Comparison of ENCODE assay signal across 8 mouse cellular contexts in genomic region chr17:56078361-56078760, GRCm38 (mm10). TPM values are rescaled to one million over a fixed set of nuclear protein-coding genes. Genes with fewer than 3 reads are reported as not detected.
DNase-seq lines count a peak whose midpoint lies in the region; ATAC-seq and TF ChIP-seq lines count a peak whose summit lies in the region.
"Not testable (repeated sequence)": the region's sequence is repeated elsewhere in the genome, so short reads cannot be mapped to it uniquely, and the experiment has no call there.

No protein-coding gene starts in this region.

- ATAC-seq in embryonic facial prominence, embryonic 14.5 days (ENCODE audit: low read depth); heart, embryonic 11.5 days (replicated peaks; ENCODE audit: insufficient number of reproducible peaks, low FRiP score, low TSS enrichment); intestine, embryonic 14.5 days (replicated peaks; ENCODE audit: low FRiP score, low TSS enrichment, low read depth): not testable (repeated sequence)

- WGBS in bone marrow, adult 2 months: 57% methylated on average over 9 of the region's 9 CpGs
- 66% methylated on average over 9 of the region's 9 CpGs for WGBS in embryonic facial prominence, embryonic 14.5 days
- WGBS in heart, embryonic 11.5 days (ENCODE audit: insufficient replicate concordance): 62% methylated on average over 9 of the region's 9 CpGs
- WGBS in intestine, embryonic 14.5 days: 66% methylated on average over 9 of the region's 9 CpGs
- WGBS in lung, adult 2 months: 62% methylated on average over 9 of the region's 9 CpGs

- not testable (repeated sequence) for TF ChIP-seq CTCF in bone marrow, adult 2 months (IDR thresholded peaks at IDR 0.05; ENCODE audit: control insufficient read depth, insufficient read depth, low read length); lung, adult 2 months (IDR thresholded peaks at IDR 0.05; ENCODE audit: insufficient read depth, low read length)

- not testable (repeated sequence) for H3K4me1 ChIP-seq in bone marrow, adult 2 months (ENCODE audit: control insufficient read depth, insufficient read depth, low read length)
- peaks cover 25% of the 10 kb centered on the region for H3K4me1 ChIP-seq in embryonic facial prominence, embryonic 14.5 days (ENCODE audit: control insufficient read depth, insufficient read depth, low read length)
- H3K4me1 ChIP-seq in heart, embryonic 11.5 days (ENCODE audit: control insufficient read depth, insufficient read depth, low read length): peaks cover 24% of the 10 kb centered on the region
- H3K4me1 ChIP-seq in intestine, embryonic 14.5 days (replicated peaks; ENCODE audit: control insufficient read depth, insufficient read depth, low read length): peaks cover 29% of the 10 kb centered on the region
- peaks cover 10% of the 10 kb centered on the region for H3K4me1 ChIP-seq in lung, adult 2 months (ENCODE audit: control insufficient read depth, insufficient read depth, low read length)

- H3K27me3 ChIP-seq in embryonic facial prominence, embryonic 14.5 days (replicated peaks; ENCODE audit: control insufficient read depth, insufficient read depth, low read length); heart, embryonic 11.5 days (ENCODE audit: control insufficient read depth, insufficient read depth, low read length); intestine, embryonic 14.5 days (replicated peaks; ENCODE audit: control insufficient read depth, insufficient read depth, low read length): not testable (repeated sequence)

- not testable (repeated sequence) for DNase-seq in embryonic facial prominence, embryonic 14.5 days (ENCODE audit: low spot score); intestine, embryonic 14.5 days (ENCODE audit: low spot score)
- peak; percentile 56 for DNase-seq in layer of hippocampus, adult 9-11 months
- DNase-seq in lung, adult 2 months: peak; percentile 16
- peak; percentile 37 for DNase-seq in naive thymus-derived CD4-positive, alpha-beta T cell, adult 2 months (ENCODE audit: low read depth)
- DNase-seq in thymus, postnatal 14 days: peak; percentile 35

- H3K9me3 ChIP-seq in embryonic facial prominence, embryonic 14.5 days (ENCODE audit: control insufficient read depth, low read length); heart, embryonic 11.5 days (replicated peaks; ENCODE audit: control insufficient read depth, low read length); intestine, embryonic 14.5 days (ENCODE audit: control insufficient read depth, low read length): not testable (repeated sequence)

- peaks cover 16% of the 10 kb centered on the region for H3K36me3 ChIP-seq in embryonic facial prominence, embryonic 14.5 days (ENCODE audit: control insufficient read depth, insufficient read depth, low read length)
- H3K36me3 ChIP-seq in heart, embryonic 11.5 days (ENCODE audit: control insufficient read depth, insufficient read depth, low read length): peaks cover 11% of the 10 kb centered on the region; the same call in 1 of the 2 replicates
- H3K36me3 ChIP-seq in intestine, embryonic 14.5 days (ENCODE audit: control insufficient read depth, insufficient read depth, low read length): peaks cover 13% of the 10 kb centered on the region

- not testable (repeated sequence) for TF ChIP-seq POLR2A in bone marrow, adult 2 months (IDR thresholded peaks at IDR 0.05; ENCODE audit: borderline replicate concordance, control insufficient read depth, low read depth, low read length); lung, adult 2 months (IDR thresholded peaks at IDR 0.05; ENCODE audit: borderline replicate concordance, extremely low read depth, low read depth, low read length)

- peak overlapping the region; percentile 50 for H3K4me2 ChIP-seq in embryonic facial prominence, embryonic 14.5 days (ENCODE audit: low read depth, low read length)
- peak overlapping the region; percentile 55 for H3K4me2 ChIP-seq in heart, embryonic 11.5 days
- H3K4me2 ChIP-seq in intestine, embryonic 14.5 days (ENCODE audit: low read length): peak overlapping the region; percentile 39

- peak overlapping the region; percentile 44 for H3K4me3 ChIP-seq in bone marrow, adult 2 months (replicated peaks; ENCODE audit: control insufficient read depth, low read depth, low read length)
- H3K4me3 ChIP-seq in embryonic facial prominence, embryonic 14.5 days (ENCODE audit: low read depth, low read length): peak overlapping the region; percentile 92
- H3K4me3 ChIP-seq in heart, embryonic 11.5 days (ENCODE audit: low read depth, low read length): peak overlapping the region; percentile 26
- peak overlapping the region; percentile 95; the same call in 1 of the 2 replicates for H3K4me3 ChIP-seq in intestine, embryonic 14.5 days (ENCODE audit: low read depth, low read length)
- not testable (repeated sequence) for H3K4me3 ChIP-seq in lung, adult 2 months (replicated peaks; ENCODE audit: extremely low read depth, low read depth, low read length)

- H3K9ac ChIP-seq in embryonic facial prominence, embryonic 14.5 days (ENCODE audit: low read depth, low read length); heart, embryonic 11.5 days (ENCODE audit: low read depth, low read length); intestine, embryonic 14.5 days (ENCODE audit: low read length): not testable (repeated sequence)

- H3K27ac ChIP-seq in bone marrow, adult 2 months (ENCODE audit: control insufficient read depth, insufficient read depth, low read depth, low read length, poor library complexity): peak overlapping the region; percentile 45; the same call in 1 of the 2 replicates
- H3K27ac ChIP-seq in embryonic facial prominence, embryonic 14.5 days (replicated peaks; ENCODE audit: low read depth, low read length): 0 out of 2 replicates have a peak overlapping the region, but pooled peaks have one; percentile 55
- peak overlapping the region; percentile 32 for H3K27ac ChIP-seq in heart, embryonic 11.5 days (ENCODE audit: low read depth, low read length)
- peak overlapping the region; percentile 54; the same call in 1 of the 2 replicates for H3K27ac ChIP-seq in intestine, embryonic 14.5 days (ENCODE audit: low read depth)

RNA-seq across cellular contexts. Expression of gene Hdgfl2, which starts 1.1 kb away (rescaled TPM):
- 62.0 and 145 TPM in 2 replicates for polyA plus RNA-seq in bone marrow, adult 2 months (2011; ENCODE audit: insufficient read depth, insufficient read length, low replicate concordance, missing spikeins)
- 75.6 and 84.3 TPM in 2 replicates for polyA plus RNA-seq in embryonic facial prominence, embryonic 14.5 days (2014; fragmentation: Nextera tagmentation; extraction: Ambion mirVana)
- 77.2 and 82.9 TPM in 2 replicates for polyA plus RNA-seq in heart, embryonic 11.5 days (2014; fragmentation: Nextera tagmentation; extraction: Ambion mirVana)
- 93.4 and 94.0 TPM in 2 replicates for polyA plus RNA-seq in intestine, embryonic 14.5 days (2014; fragmentation: Nextera tagmentation; extraction: Ambion mirVana)
- polyA plus RNA-seq in lung, adult 2 months (2012; rRNA removed): 44.8 and 47.2 TPM in 2 replicates

RNA-seq across cellular contexts. Expression of gene Ubxn6, which starts 3.5 kb away (rescaled TPM):
- 17.7 and 41.7 TPM in 2 replicates for polyA plus RNA-seq in bone marrow, adult 2 months (2011; ENCODE audit: insufficient read depth, insufficient read length, low replicate concordance, missing spikeins)
- 32.7 and 39.8 TPM in 2 replicates for polyA plus RNA-seq in embryonic facial prominence, embryonic 14.5 days (2014; fragmentation: Nextera tagmentation; extraction: Ambion mirVana)
- 37.3 and 39.4 TPM in 2 replicates for polyA plus RNA-seq in heart, embryonic 11.5 days (2014; fragmentation: Nextera tagmentation; extraction: Ambion mirVana)
- polyA plus RNA-seq in intestine, embryonic 14.5 days (2014; fragmentation: Nextera tagmentation; extraction: Ambion mirVana): 32.3 and 43.4 TPM in 2 replicates
- 59.3 and 69.3 TPM in 2 replicates for polyA plus RNA-seq in lung, adult 2 months (2012; rRNA removed)

RNA-seq across cellular contexts. Expression of gene Plin4, which starts 31.2 kb away (rescaled TPM):
- 0.52 and 3.4 TPM in 2 replicates for polyA plus RNA-seq in bone marrow, adult 2 months (2011; ENCODE audit: insufficient read depth, insufficient read length, low replicate concordance, missing spikeins)
- 0.08 and 0.33 TPM in 2 replicates for polyA plus RNA-seq in embryonic facial prominence, embryonic 14.5 days (2014; fragmentation: Nextera tagmentation; extraction: Ambion mirVana)
- polyA plus RNA-seq in heart, embryonic 11.5 days (2014; fragmentation: Nextera tagmentation; extraction: Ambion mirVana): 0.10 and 0.11 TPM in 2 replicates
- polyA plus RNA-seq in intestine, embryonic 14.5 days (2014; fragmentation: Nextera tagmentation; extraction: Ambion mirVana): 0.08 and 0.19 TPM in 2 replicates
- 25.2 and 38.9 TPM in 2 replicates for polyA plus RNA-seq in lung, adult 2 months (2012; rRNA removed)

RNA-seq across cellular contexts. Expression of gene Chaf1a, which starts 38.1 kb away (rescaled TPM):
- 55.8 and 73.6 TPM in 2 replicates for polyA plus RNA-seq in bone marrow, adult 2 months (2011; ENCODE audit: insufficient read depth, insufficient read length, low replicate concordance, missing spikeins)
- polyA plus RNA-seq in embryonic facial prominence, embryonic 14.5 days (2014; fragmentation: Nextera tagmentation; extraction: Ambion mirVana): 14.2 and 16.5 TPM in 2 replicates
- polyA plus RNA-seq in heart, embryonic 11.5 days (2014; fragmentation: Nextera tagmentation; extraction: Ambion mirVana): 13.4 and 13.5 TPM in 2 replicates
- polyA plus RNA-seq in intestine, embryonic 14.5 days (2014; fragmentation: Nextera tagmentation; extraction: Ambion mirVana): 21.0 and 21.8 TPM in 2 replicates
- 1.6 and 2.3 TPM in 2 replicates for polyA plus RNA-seq in lung, adult 2 months (2012; rRNA removed)

RNA-seq across cellular contexts. Expression of gene Plin5, which starts 39.0 kb away (rescaled TPM):
- polyA plus RNA-seq in bone marrow, adult 2 months (2011; ENCODE audit: insufficient read depth, insufficient read length, low replicate concordance, missing spikeins): not detected in 2 replicates
- polyA plus RNA-seq in embryonic facial prominence, embryonic 14.5 days (2014; fragmentation: Nextera tagmentation; extraction: Ambion mirVana): 0.54 and 0.57 TPM in 2 replicates
- 0.18 and 0.33 TPM in 2 replicates for polyA plus RNA-seq in heart, embryonic 11.5 days (2014; fragmentation: Nextera tagmentation; extraction: Ambion mirVana)
- polyA plus RNA-seq in intestine, embryonic 14.5 days (2014; fragmentation: Nextera tagmentation; extraction: Ambion mirVana): 0.58 TPM in 2 replicates
- polyA plus RNA-seq in lung, adult 2 months (2012; rRNA removed): 5.5 and 8.6 TPM in 2 replicates
